Mouse (Mus musculus) Muller cell, postnatal 12 days (primary cell): ENCODE measurements around the gene Sat1.
"Not testable (repeated sequence)": the region's sequence is repeated elsewhere in the genome, so short reads cannot be mapped to it uniquely, and the experiment has no call there.

Experiments
- DNase-seq: peaks from one replicate; pipeline ENCODE4 v3.0.0-alpha.2; 2015; ENCODE audit errors: inconsistent ontology term

The Sat1 gene

GRCm38 (mm10) chrX:155216271-155216670 is at the start of gene Sat1:
TSS of gene Sat1 (minus strand) at chrX:155216449.
- peak; percentile 96 for DNase-seq

- no peak for DNase-seq
Observed at GRCm38 (mm10) chrX:155262915-155263252, 46.6 kb upstream of the Sat1 start.

- DNase-seq, result peak; percentile 94
Observed at GRCm38 (mm10) chrX:155262235-155262914, 46.1 kb upstream of the Sat1 start, which contains the start of gene Acot9. TSS of gene Acot9 (plus strand) at chrX:155262443.

GRCm38 (mm10) chrX:155256856-155257255 is 40.6 kb upstream of the Sat1 start:
- no peak for DNase-seq

GRCm38 (mm10) chrX:155218277-155218676 is 2.0 kb upstream of the Sat1 start:
- DNase-seq, result no peak

GRCm38 (mm10) chrX:155215501-155216248 is 574 bp downstream of the Sat1 start:
- DNase-seq, result peak; percentile 56

- peak; percentile 55 for DNase-seq
Observed at GRCm38 (mm10) chrX:155214291-155215136, 1.7 kb downstream of the Sat1 start.

- no peak for DNase-seq
Observed at GRCm38 (mm10) chrX:155208671-155209070, 7.6 kb downstream of the Sat1 start.

- not testable (repeated sequence) for DNase-seq
Observed at GRCm38 (mm10) chrX:155205436-155205835, 10.8 kb downstream of the Sat1 start.

- DNase-seq, result no peak
Observed at GRCm38 (mm10) chrX:155202406-155203305, 13.6 kb downstream of the Sat1 start.

GRCm38 (mm10) chrX:155201799-155202198 is 14.4 kb downstream of the Sat1 start:
- DNase-seq, result no peak

- no peak for DNase-seq
Observed at GRCm38 (mm10) chrX:155194979-155195378, 21.3 kb downstream of the Sat1 start.

- DNase-seq, result no peak
Observed at GRCm38 (mm10) chrX:155193732-155194443, 22.4 kb downstream of the Sat1 start.

- no peak for DNase-seq
Observed at GRCm38 (mm10) chrX:155191941-155192340, 24.3 kb downstream of the Sat1 start.

GRCm38 (mm10) chrX:155177640-155178039 is 38.6 kb downstream of the Sat1 start:
- DNase-seq, result no peak

GRCm38 (mm10) chrX:155177230-155177629 is 39.0 kb downstream of the Sat1 start:
- DNase-seq, result no peak

GRCm38 (mm10) chrX:155175568-155175967 is 40.7 kb downstream of the Sat1 start:
- no peak for DNase-seq

GRCm38 (mm10) chrX:155172310-155172709 is 43.9 kb downstream of the Sat1 start:
- no peak for DNase-seq

- DNase-seq, result no peak
Observed at GRCm38 (mm10) chrX:155171754-155172153, 44.5 kb downstream of the Sat1 start.

GRCm38 (mm10) chrX:155169886-155170285 is 46.4 kb downstream of the Sat1 start:
- no peak for DNase-seq

- no peak for DNase-seq
Observed at GRCm38 (mm10) chrX:155167667-155168066, 48.6 kb downstream of the Sat1 start.
